In the genomic region with DNA sequence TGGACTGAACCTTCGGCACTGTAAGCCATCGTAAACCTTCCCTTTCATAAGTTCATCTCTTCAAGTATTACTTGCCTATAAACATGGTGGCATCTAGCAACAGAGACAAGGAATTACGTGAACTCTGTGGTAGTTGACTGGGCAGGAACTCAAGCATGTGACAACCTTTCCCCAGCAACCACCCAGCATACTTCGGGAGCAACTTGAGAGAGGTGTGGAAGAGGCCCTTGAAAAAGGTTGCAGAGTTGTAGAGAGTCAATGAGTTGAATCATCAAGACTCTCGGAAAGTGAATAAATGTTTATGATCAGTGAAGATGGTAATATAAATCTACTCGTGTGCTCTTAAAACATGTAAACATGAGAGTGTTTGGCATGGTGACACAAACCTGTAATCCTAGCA, we compare ENCODE assay signal across 14 mouse cellular contexts.
"Had no signal": no experiment of that assay in that cellular context is flagged by ENCODE, and none has a peak within 500 bp of the region (broad histone marks: within the 10 kb centered on the region; RNA-seq: fewer than 3 reads in every experiment).

No protein-coding gene starts in this region.

- H3K27me3 ChIP-seq: liver, embryonic 12.5 days; liver, embryonic 15.5 days; lung, embryonic 15.5 days; megakaryocyte, embryonic 14.5 days; midbrain, embryonic 13.5 days; midbrain, embryonic 15.5 days; neural tube, embryonic 12.5 days; stomach, embryonic 15.5 days had no signal

- H3K36me3 ChIP-seq: liver, embryonic 12.5 days; liver, embryonic 15.5 days; lung, embryonic 15.5 days; midbrain, embryonic 13.5 days; midbrain, embryonic 15.5 days; neural tube, embryonic 12.5 days; stomach, embryonic 15.5 days had no signal

- H3K4me1 ChIP-seq: neural tube, embryonic 12.5 days had no signal

- DNase-seq: liver, postnatal 0 days; right cerebral cortex, postnatal 14 days; thymus, postnatal 14 days; thymus, postnatal 4 days had no signal

- H3K4me3 ChIP-seq: liver, embryonic 12.5 days; liver, embryonic 15.5 days; lung, embryonic 15.5 days; megakaryocyte, embryonic 14.5 days; midbrain, embryonic 13.5 days; midbrain, embryonic 15.5 days; neural tube, embryonic 12.5 days; stomach, embryonic 15.5 days had no signal

- H3K27ac ChIP-seq: liver, embryonic 12.5 days; liver, embryonic 15.5 days; lung, embryonic 15.5 days; macrophage; midbrain, embryonic 13.5 days; midbrain, embryonic 15.5 days; neural tube, embryonic 12.5 days; stomach, embryonic 15.5 days; stomach, postnatal 0 days had no signal
